Mouse (Mus musculus) spleen, postnatal 10 days (tissue): ENCODE results near the gene Galntl6.
A peak's percentile ranks its signal among the peaks of the same experiment; 100 is the strongest.

Source experiments
- DNase-seq, 2 experiments: peaks; one replicate each; pipeline ENCODE4 v3.0.0; 2021 to 2022; ENCODE audit warnings: low spot score in 2 of 2

The Galntl6 gene

DNA sequence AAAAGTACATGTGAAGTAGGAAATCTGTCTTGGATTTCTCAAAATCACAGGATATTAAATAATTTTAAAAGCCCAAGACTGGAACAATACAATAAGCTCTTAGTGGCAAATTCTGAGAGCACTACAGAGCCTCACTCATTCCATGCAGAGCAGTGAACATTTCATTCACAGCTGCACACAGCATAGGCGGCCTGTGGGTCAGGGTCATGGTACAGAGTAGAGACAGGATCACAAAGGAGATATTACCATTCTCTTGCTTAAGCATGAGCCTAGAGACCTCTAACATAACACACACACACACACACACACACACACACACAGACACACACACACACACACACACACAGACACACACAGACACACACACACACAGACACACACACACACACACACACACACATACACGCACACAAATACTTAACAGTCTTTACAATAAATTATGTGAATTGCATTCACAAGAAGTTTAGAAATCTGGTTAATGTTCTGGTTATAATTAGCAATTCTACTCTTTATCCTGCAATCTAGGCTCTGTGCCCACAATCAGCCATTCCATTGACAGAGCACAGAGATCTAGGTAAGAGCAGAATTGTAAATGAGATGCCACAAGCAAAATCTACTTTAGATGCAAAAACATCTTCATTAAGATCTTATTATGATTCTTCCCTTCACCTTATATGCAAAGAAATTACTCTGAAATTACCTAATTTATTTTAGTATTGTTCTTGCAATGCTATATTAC lies 653.7 kb downstream of the Galntl6 start:
- DNase-seq = no peak

DNA sequence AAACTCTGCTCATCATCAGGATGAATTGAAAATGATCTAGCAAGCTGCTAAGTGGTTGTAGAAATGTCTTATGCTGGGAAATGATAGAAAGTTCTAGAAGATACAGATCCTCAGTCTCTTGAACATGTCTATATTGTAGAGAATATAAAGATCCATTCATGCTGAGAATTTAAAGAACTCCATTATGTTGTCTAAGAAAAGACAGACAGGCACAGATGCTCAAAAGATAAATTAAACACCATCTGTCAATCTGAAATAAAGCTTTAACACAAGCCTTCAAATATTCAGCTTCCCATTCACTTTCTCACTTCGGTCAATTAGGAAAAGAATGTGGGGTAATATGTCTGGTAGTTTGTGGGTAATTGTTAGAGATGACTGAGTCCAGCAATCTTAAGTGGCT lies 658.8 kb downstream of the Galntl6 start:
- no peak for DNase-seq

DNA sequence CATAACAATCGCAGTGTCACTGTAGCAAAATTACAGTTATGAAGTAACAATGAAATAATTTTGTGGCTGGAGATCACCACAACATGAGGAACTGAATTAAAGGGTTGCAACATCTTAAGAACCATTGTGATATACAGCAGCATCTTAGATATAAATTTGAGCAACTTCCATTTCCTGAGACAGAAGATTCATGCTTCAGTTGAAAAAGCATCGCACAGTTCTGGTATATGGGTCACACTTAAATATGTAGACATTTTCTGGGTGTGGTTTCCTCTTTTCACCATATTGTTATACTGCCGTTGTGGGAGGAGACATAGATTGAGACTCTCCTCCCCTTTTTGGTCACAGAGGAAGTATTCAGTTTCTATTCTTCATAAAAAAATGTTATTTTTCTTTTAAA lies 667.6 kb downstream of the Galntl6 start:
- DNase-seq = no peak

DNA sequence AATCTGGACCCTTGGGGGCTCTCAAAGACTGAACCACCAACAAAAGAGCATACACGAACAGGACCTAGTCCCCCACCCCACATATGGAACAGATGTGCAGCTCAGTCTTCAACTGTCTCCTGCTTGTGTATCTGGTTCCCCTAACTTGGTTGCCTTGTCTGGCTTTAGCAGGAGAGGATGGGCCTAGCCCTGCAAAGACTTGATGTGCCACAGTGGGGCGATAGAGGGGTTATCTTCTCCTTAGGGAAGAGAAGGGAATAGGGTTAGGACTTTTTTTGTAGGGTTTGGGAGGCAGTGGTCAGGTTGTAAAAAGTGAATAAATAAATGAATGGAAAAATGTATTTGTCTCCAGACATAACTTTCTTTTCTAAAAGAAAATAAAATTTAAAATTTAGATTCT lies 678.2 kb downstream of the Galntl6 start:
- DNase-seq = no peak

DNA sequence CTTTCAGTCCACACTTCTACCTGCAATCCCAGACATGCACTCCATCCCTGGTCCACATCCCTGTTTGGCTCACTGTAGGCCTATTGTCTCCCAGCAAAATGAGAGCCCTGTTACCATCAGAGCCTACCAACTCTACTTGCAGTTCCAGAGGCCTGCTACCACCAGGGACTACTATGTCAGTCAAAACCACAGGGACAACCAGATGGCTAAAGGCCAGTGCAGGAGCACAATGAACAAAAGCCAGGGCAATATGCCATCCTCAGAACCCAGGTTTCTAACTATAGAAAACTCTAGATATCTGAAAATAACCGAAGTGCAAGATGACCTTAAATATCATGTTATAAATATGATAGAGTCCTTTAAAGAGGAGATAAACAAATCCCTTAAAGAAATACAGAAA lies 683.7 kb downstream of the Galntl6 start:
- no peak for DNase-seq

DNA sequence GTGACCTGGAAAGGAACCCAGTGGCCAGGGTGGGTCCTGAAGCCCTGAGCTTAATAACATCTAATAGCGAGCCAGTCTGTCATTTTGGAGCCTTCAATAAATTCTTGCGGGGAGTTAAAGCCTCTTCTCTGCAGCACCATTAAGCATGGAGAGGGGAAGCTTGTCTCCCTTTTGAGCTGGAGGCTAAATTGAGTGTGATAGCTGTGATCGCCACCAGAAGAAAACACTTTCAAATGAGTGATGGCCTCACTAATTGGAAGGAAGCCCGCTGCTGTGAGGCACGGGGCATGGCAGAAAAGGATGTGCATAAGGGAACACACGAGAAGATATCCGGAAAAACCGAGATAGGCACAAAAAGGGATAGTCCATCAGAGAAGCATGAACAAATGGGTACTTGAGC lies 694.6 kb downstream of the Galntl6 start:
- no peak for DNase-seq

DNA sequence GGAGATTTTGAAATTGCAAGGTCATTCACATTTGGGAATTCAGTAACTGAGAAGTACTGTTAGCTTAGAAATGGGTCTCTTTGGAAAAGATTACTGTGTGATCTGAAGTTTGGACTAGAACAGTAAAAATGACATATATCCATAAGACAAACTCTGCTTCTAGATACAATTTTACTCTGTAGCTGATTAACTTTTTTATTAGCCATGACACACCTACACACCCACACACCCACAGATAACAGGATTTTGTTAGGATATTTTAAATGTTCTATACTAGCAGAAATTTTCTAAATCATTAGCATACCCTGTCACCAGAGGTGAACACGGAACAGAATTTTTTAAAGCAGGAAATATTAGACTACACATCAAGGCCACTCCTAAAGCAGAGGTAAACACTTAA lies 722.7 kb downstream of the Galntl6 start:
- DNase-seq = no peak

DNA sequence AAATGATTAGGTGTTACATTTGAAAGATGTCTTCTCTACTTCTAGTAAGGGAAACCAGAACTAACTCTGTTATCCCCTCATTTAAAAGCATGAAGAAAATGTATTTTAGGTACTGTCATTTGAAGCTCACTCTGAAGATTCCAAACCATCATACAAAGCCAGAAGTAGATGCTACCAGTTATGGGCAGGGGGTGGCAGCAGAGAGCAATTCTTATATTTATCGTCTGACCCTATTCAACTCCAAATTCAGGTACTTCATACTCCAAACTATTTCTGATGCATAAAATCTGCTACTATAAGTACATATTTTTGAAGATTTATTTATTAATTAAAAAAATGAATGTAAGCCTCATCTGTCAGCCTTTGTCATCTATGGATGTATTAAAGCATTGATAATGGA lies 765.5 kb downstream of the Galntl6 start:
- DNase-seq = no peak

DNA sequence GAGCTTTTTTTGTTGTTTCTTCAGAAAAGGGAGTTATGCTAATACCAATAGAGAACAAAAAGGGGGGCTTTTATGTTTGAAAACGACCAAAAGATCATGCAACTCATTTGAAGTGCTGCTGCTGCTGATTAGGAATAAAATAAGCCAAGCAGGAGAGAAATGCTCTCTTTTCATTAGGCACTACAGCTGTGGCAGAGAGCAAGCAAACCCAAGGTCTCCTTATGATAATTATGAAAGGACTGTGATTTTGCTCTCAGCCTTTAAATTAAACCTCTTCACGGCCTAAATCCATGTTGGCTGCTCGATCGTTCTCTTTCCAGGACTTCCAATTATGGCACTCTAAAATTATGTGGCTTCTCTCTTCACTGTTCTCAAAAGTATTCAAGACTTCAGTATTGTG lies 825.7 kb downstream of the Galntl6 start:
- DNase-seq = no peak

DNA sequence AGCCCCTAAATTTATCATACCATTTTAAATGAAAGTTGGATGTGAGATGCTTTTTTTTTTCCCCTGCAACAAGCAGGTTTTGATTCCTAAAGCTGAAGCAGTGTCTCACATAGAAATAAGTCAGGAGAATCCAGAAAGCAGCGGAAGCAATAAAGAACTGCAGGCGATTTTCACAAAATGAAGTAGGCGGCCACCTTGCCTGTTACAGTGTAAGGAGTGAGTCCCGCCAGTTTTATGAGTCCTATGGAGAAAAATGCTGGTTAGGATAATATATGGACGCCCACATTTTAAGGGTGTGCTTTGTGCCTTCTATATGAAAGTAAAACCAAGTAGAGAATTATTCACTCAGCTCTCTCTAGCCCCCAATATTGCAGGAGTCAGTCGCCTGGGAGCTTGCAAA lies 827.5 kb downstream of the Galntl6 start:
- no peak for DNase-seq

DNA sequence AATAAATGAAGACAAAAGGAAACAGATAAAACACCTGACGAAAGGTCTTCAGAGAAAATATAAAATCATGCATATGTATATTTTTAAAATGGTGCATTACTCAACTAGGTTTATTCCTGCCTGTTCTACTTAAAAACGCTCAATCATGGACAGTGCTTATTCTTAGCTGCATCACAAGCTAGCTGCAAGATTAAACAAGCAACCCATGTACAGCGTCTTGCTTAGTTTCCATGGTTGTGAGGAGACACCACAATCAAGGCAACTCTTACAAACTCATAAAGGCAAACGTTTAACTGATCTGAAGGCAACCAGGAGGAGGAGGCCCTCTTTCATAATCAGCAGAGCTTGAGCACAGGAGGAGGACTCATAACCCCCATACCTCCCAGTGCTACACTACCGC lies 830.7 kb downstream of the Galntl6 start:
- DNase-seq = no peak

DNA sequence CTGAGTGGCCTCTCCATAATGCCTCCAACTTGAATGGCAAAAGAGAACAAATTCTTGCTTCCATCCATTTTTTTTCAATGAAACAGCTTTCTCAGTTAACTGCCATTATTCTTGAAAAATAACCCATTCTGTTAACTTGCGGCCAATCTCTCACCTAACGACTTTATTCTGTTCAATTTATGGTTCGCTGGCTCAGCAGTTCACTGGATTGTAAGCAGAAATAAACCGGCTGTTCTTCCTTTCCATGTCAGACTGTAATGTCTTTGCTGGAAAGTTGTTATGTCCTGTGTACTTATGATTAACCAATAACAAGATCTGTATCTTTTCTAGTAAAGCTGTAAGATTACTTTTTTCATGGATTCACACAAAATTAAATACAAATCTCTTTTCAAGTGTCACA lies 837.8 kb downstream of the Galntl6 start:
- DNase-seq = no peak

DNA sequence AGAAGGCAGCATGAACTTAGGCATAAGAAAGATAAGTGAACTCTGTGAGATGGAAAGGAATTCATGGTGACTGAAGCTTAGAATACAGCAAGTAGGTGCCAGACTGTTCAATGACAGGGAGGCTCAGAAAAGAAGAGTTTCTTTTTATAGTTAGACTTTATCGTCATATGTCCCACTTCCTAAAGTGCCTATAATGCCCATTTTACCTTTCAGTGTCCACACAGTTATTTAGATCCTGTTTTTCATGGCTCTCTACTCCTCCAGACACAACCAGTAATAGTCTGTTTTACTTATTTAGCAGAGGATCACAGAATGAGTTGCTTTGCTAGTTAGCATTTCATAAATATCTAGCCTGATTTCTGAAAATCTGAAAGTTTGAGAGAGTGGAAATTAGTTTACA lies 838.7 kb downstream of the Galntl6 start:
- DNase-seq = no peak

DNA sequence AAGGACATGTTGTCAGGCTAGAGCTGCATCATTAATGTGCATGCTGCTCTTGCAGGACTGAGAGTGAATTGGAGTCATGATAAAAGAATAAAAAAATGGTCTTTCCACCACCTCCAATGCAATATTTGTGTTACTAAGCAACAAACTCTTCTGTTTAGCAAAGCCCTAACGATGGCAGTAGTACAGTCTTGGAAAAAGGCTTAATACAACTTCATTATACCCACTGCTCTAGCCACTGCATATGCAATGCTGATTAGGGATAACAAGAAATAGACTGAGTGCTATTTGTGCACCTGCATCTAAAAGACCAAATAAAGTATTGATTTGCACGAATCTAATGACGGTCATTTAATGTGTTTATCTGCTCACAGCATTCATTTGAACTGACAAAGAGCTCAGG lies 880.2 kb downstream of the Galntl6 start:
- DNase-seq = no peak

DNA sequence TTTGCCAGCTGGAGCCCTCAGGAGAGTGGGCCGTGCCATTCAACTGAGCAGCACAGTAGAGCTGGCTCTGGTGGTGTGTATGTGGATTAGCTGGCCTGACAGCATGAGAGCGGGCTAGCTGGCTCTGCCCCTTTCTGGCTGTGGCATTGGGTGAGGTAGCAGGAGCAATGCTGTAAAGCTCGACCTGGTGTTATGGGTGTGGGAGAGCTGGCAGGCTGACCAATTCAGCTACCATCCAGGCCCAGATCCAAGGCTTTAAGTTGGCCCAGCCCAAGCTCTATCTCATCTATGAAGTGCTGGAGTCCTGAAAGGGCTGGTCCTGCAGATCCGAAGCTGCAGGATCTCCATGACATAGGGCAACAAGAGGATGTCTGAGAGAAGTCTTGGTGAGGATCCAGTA lies 886.9 kb downstream of the Galntl6 start:
- no peak for DNase-seq

DNA sequence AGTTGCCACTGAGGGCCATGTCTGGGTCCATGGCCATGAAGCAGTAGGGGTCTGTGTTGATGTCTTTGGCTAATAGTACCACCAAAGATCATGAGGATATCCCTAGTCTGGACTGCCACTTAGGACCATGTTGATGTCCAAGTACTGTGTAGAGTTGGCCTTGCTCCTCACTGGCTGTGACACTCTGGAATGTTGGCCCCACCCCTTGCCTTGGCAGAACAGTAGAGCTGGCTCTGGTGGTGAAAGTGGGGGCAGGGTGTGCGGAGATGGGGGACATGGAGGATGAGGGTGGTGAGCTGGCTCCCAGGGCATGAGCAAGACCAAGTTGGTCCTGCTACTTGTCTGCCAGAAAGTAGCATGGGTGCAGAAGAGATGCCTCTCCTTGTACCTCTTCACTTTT lies 887.3 kb downstream of the Galntl6 start:
- DNase-seq = no peak

DNA sequence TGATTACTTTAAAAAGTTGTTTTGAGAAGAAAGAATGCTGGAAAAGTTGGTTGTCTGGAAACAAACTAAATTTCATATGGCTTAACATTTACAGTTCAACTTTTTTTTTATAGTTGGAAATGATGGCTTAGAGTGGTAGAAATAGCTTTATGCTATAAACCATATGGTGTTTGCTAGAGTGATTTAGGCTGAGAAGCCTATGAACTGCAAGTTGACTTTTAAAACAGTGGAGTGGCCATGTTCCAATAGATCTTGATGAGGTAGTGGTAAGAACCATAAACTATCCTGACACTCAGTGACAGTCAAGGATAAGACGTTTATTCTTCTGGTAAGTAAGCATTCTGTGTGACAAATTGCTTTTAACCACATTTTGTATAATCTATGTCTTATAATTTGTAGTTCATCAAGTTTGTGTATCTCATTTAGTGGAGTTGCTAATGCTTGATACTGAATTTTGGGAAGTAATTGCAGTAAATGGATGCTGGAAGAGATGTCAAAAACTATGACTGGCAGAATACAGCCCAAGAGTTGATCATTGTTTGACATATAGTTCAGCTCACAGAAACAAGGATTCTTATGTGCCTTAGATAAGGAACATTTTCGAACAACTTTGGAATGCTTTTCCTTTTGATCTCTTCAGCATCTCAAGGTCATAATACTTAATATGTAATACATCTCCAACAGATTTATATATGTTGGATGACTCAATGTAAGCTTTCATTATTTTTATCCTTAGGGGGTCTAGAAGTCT lies 888.8 kb downstream of the Galntl6 start:
- no peak for DNase-seq

DNA sequence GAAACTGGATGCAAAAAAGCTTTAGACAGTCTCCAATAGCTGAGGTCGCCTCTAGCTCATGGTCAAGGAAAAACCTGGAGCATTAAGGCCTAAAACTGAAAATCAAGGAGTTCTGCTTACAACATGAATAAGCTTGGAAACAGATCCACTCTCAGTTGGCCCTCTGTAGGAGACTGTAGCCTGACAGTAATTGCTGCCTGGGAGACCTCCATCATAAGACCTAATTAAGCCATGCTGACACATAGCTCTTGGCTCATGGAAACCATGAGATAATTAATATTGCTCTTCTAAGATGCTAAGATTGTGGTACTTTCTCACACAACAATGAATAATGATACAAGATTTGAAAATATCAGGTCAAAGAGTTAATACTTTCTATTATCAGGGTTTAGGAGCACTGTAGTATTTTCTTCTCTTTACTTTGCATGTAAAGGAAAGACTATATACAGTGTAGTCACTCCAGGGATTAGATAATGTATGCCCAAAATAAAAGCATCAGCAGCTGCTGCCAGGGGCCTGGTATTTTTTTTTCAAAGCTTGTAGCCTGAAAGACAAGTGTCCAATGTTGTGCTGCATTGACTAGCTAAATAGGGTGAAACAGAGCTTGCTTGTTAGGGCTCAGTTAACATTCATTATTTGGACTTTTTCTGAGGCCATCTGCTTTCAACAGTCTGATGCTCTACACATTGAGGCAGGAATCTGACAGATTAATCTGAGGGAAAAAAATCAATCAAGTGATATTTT lies 922.8 kb downstream of the Galntl6 start:
- no peak for DNase-seq

DNA sequence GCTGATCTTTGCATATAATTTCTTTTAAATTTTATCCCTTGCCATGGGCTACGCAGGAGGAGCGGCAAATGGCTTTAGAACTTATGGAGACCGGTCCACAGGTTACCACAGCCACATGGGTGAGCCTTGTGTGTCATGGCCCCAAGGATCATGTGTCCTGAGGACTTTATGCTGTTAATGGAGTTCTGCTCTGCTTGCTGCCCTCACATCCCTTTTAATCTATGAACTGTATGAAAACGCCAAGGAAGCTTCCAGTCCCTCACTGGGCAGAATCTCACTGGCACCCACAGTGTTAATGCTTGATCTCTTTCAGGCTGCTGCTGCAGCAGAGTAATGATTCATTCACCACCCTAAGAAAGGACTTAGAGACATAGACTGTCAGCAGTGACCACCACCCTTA lies 935.1 kb downstream of the Galntl6 start:
- DNase-seq = no peak

DNA sequence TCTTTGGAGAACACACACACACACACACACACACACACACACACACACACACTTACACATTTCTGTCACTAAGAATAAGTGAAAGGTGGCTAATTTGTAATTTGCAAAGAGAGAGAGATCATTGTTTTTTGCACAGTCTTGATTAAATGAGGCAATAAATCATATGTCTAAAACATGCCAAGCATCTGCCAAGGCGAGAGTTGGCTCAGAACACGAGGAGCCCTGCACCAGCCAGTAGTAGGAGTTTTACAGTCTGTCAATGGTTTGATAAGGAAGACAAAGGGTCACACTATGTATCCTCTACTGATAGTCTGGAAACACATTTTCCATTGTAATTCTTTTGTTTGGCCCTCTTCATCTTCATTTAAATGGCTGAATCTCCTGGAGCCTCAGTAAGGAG lies 938.3 kb downstream of the Galntl6 start:
- DNase-seq = no peak

DNA sequence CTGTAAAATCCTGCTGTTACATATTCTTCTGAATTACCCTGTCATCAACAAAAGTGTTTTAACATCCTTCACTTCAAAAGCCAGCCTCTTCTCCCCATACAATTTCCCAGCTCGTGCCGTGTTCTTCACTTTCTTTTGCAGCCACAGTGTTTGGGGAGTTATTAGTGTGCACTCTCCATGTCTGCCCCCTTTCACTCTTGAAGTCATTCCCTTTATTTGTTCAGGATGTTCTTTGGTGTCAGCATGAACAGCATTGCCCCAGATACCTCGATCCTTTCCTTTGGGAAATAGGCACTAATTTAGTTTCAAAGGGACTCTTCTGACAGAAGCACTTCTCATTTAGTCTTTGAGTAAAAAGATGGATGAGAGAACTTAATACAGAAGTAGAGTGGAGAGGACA lies 939.6 kb downstream of the Galntl6 start:
- DNase-seq = no peak

DNA sequence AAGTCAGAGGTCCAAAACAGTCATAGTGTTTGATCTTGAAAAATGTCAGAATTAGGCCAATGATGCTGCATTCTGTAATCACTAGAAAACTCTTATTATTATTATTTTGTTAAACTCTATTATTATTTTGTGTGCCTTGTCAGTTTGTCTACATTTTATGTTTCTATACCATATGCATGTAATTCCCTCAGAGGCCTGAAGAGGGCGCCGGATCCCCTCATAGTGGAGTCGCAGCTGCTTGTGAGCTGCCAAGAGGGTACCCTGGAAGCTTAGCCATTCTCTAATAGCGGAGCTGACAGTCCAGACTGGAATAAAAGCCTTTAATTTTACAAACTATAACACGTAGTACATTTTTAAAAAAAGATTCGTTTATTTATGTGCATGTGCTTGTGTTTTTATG lies 945.8 kb downstream of the Galntl6 start:
- peak in 1 of 2 experiments; percentile 14 for DNase-seq

DNA sequence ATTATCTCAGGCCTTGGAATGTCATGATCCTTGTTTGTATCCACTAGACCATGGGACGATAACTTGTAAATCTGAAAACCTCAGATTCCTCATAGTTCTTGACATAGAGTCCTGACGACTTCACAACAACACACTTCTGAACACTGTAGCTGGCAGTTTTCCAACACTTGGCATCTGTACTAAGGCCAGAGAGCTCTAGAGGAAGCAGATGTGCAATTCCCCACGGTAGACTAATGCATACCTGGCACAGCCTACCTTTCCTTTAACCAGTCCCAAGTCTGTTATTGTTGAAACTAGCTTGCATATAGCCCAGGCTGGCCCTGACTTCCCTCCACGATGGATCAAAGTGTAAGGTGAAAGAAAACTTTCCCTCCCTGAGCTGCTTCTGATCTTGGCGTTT lies 946.9 kb downstream of the Galntl6 start:
- no peak for DNase-seq
